Mouse (Mus musculus) lung, adult 2 months (tissue): ENCODE measurements around the gene Hnrnpm.

Experiments
- CTCF ChIP-seq: fragments of 200-500 bp; IDR thresholded peaks from 2 replicates; pipeline ENCODE4 v1.5.1; 2011; ENCODE audit warnings: mild to moderate bottlenecking, low read length, control low read depth; ENCODE audit not compliant: insufficient read depth
- POLR2A ChIP-seq: fragments of 200-500 bp; IDR thresholded peaks from 2 replicates; pipeline ENCODE4 v1.6.1; 2011; ENCODE audit warnings: low read depth, mild to moderate bottlenecking, control low read depth, low read length, borderline replicate concordance; ENCODE audit errors: extremely low read depth

DNA sequence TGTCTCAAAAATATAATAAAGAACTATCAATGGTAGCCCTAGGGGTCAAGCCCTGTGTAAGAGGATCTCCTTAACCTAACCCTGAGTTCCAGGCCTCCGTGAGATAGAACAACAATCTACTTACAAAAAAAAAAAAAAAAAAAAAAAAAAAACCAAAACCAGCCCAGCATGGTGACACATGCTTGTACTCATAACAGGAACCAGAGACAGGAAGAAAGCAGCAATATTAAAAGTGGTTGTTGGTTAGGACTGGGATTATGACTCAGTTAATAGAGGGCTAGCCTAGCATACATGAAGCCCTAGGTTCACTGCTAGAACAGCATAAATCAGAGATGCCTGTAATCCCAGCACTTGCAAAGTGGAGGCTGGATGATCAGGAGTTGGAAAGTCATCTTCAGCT is 15.5 kb upstream of the Hnrnpm start:
- TF ChIP-seq CTCF: no peak
- TF ChIP-seq POLR2A: no peak
